Mouse (Mus musculus): ENCODE measurements around the gene Tfrc.

DNA sequence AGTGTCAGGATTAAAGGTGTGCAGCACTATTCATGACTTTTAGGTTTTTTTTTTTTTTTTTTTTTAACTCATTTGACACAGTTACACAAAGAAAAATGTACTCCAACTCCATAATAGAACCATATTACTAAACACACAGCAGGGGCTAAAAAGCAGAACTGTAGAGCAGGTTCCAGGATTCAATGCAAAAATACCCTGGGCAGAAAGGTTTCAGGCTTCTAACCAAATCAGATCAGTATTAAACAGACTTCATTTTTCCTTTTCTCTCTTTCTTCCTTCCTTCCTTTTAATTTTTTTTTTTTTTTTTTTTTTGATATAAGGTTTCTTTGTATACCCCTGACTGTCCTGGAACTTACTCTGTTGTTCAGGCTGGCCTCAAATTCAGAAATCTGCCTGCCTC, 41.7 kb downstream of the Tfrc start:
- TF ChIP-seq CTCF (IDR thresholded peaks at IDR 0.05; ENCODE audit: low read depth): no peak
- TF ChIP-seq EP300 (IDR thresholded peaks at IDR 0.05; ENCODE audit: low read depth): no peak

All from liver, embryonic 14.5 days (tissue).